Mouse (Mus musculus) lung, embryonic 16.5 days (tissue): Measurements from ENCODE around the gene Ispd. TPM values are rescaled to one million over a fixed set of nuclear protein-coding genes. Genes with fewer than 3 reads are reported as not detected.

Experiments
- ATAC-seq: fragments of 200-750 bp; cut with Nextera tagmentation; 2 replicates; pipeline ENCODE4 v1.8.0; 2017; ENCODE audit warnings: low read depth, mild to moderate bottlenecking, moderate library complexity
- H3K27ac ChIP-seq: fragments of 300-500 bp; sonication (generic); 2 replicates; pipeline ENCODE4 v1.5.1; 2014; ENCODE audit warnings: mild to moderate bottlenecking, control low read depth, low read length
- H3K27me3 ChIP-seq: fragments of 300-500 bp; sonication (generic); 2 replicates; pipeline ENCODE4 v1.6.1; 2014; ENCODE audit warnings: low read depth, low read length, mixed read lengths; ENCODE audit not compliant: control insufficient read depth, insufficient read depth
- H3K36me3 ChIP-seq: fragments of 300-500 bp; sonication (generic); 2 replicates; pipeline ENCODE4 v1.6.1; 2014; ENCODE audit warnings: low read length; ENCODE audit not compliant: control insufficient read depth, insufficient read depth
- H3K4me1 ChIP-seq: fragments of 300-500 bp; sonication (generic); replicated peaks from 2 replicates; pipeline ENCODE4 v1.6.1; 2014; ENCODE audit warnings: low read length, mixed read lengths; ENCODE audit not compliant: control insufficient read depth, insufficient read depth
- H3K4me2 ChIP-seq: fragments of 300-500 bp; sonication (generic); 2 replicates; pipeline ENCODE4 v1.6.1; 2014; ENCODE audit warnings: low read depth, low read length, control low read depth
- H3K4me3 ChIP-seq: fragments of 300-500 bp; sonication (generic); 2 replicates; pipeline ENCODE4 v1.5.1; 2014; ENCODE audit warnings: mild to moderate bottlenecking, low read length, control low read depth
- H3K9ac ChIP-seq: fragments of 300-500 bp; sonication (generic); 2 replicates; pipeline ENCODE4 v1.6.1; 2014; ENCODE audit warnings: low read length, control low read depth
- H3K9me3 ChIP-seq: fragments of 300-500 bp; sonication (generic); 2 replicates; pipeline ENCODE4 v1.6.1; 2016; ENCODE audit warnings: low read length; ENCODE audit not compliant: control insufficient read depth
- WGBS: fragments of 180-500 bp; shearing (Covaris S2); extraction: QIAGEN DNeasy Blood & Tissue Kit; methylation state at CpG from one replicate; pipeline ENCODE4 v1.1.7; 2014; 5-methylcytosine and 5-hydroxymethylcytosine counted together
- polyA plus RNA-seq: library from polyadenylated mRNA; unstranded; fragments of >200 nt; fragmentation: Nextera tagmentation; extraction: Ambion mirVana; gene quantifications from 2 replicates; pipeline ENCODE4 v1.2.1, GENCODE M21; 2015

Ispd gene
- polyA plus RNA-seq, 1 experiment from 2014 or later, result 12.4 TPM

DNA sequence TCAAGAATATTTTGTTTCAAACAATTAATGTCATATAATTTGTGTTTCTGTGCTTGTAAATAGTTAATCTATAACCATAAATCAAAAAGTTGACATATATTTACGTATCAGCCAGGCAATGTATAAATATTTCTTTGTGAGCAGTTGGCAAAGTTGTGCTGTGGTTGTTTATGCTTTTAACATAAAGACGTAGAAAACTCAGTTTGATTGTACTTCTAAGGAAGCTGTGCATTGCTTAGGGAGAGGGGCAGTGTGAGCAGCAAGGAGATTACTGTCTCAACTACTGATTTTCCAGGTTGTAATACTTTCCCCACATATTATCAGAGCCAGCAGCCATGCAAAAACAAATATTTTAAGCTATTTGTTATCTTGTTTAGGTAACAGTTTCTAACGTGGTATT lies 96.7 kb downstream of the Ispd start:
- peaks cover 2% of the 10 kb centered on the region; the same call in 1 of the 2 replicates for H3K4me1 ChIP-seq
- no peak overlapping the region for H3K4me3 ChIP-seq
- H3K27me3 ChIP-seq, result no peaks in the 10 kb centered on the region
- no peaks in the 10 kb centered on the region for H3K36me3 ChIP-seq
- H3K9me3 ChIP-seq, result no peaks in the 10 kb centered on the region
- H3K27ac ChIP-seq, result no peak overlapping the region
- peak; percentile 52; the same call in 1 of the 2 replicates for ATAC-seq
- whole genome bisulfite sequencing, result 36% methylated on average over 3 of the region's 3 CpGs
- H3K4me2 ChIP-seq, result no peak overlapping the region
- no peak overlapping the region for H3K9ac ChIP-seq

DNA sequence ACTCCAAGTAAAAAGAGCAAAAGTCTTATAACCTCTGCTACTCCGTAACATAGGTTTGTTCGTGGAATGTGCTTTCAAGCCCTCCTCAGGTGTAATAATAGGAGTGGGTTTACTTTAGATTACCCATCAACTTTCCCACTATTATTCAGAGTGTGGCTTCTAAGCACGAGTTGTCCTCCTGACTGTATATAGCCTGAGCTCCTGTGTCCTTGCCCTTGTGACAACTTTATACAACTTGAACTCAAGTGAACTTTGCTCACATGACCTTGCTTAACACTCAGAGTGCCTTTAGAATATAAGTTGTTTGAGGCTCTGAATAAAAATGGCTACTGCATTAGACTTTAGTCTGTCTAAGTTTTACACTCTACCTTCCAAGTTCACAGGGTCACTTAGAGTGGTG lies 100.5 kb downstream of the Ispd start:
- H3K9ac ChIP-seq, result no peak overlapping the region
- H3K4me1 ChIP-seq, result 0 out of 2 replicates have a peak, but pooled peaks cover 2% of the 10 kb centered on the region
- peak; percentile 41; the same call in 1 of the 2 replicates for ATAC-seq
- no peaks in the 10 kb centered on the region for H3K27me3 ChIP-seq
- H3K27ac ChIP-seq, result no peak overlapping the region; the same call in 1 of the 2 replicates
- H3K4me3 ChIP-seq, result no peak overlapping the region
- H3K36me3 ChIP-seq, result no peaks in the 10 kb centered on the region
- no peak overlapping the region for H3K4me2 ChIP-seq
- WGBS, result 55% methylated on average over 3 of the region's 3 CpGs
- no peaks in the 10 kb centered on the region for H3K9me3 ChIP-seq

DNA sequence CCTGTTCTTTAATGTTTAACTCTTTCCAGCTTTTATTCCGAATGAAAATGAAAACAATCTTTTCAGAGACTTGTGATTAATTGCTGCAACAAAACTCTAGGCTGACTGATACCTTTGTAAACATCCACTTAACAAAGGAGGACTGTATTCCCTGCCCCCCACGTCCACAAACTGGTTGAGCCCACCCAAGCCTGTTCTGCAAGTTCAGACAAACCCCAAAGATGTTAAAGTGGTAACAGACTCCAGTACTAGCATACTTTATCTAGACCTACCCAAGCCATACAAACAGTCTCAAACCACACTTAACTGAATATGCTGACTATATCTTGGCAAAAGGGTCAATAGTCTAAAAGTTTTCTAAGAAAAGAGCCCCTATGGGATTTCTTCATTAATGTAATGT lies 102.1 kb downstream of the Ispd start:
- Histone ChIP-seq H3K9ac (no peak overlapping the region), H3K36me3 (no peaks in the 10 kb centered on the region), H3K4me3 (no peak overlapping the region), H3K4me1 (0 out of 2 replicates have a peak, but pooled peaks cover 2% of the 10 kb centered on the region), H3K4me2 (no peak overlapping the region), H3K27me3 (no peaks in the 10 kb centered on the region), H3K9me3 (no peaks in the 10 kb centered on the region), H3K27ac (no peak overlapping the region)
- 23% methylated on average over 2 of the region's 2 CpGs for WGBS
- no peak for ATAC-seq

DNA sequence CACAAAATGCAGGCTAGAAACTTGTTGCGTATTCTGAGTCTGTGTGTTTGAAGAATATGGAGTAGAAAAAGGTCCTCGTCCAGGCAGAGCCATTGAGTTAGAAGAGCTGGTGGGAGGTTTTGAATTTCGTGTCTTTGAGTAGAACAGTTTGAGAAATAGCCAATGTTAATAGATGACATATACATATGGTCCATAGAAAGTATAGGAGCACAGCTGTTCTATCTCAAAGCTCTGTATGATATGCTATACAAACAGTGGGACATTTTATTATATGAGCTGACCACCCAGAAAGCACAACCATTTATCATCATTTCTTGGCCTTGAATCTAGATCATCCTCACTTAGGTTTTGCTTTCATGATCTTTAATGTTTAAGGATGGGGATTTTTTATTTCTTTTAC lies 116.3 kb downstream of the Ispd start:
- 50% methylated on average over 3 of the region's 3 CpGs for WGBS
- ATAC-seq, result peak; percentile 68; the same call in 1 of the 2 replicates
- Histone ChIP-seq H3K4me2 (no peak overlapping the region), H3K27ac (no peak overlapping the region), H3K4me1 (no peaks in the 10 kb centered on the region), H3K27me3 (no peaks in the 10 kb centered on the region), H3K9me3 (no peaks in the 10 kb centered on the region; the same call in 1 of the 2 replicates), H3K36me3 (no peaks in the 10 kb centered on the region), H3K4me3 (no peak overlapping the region), H3K9ac (no peak overlapping the region)

DNA sequence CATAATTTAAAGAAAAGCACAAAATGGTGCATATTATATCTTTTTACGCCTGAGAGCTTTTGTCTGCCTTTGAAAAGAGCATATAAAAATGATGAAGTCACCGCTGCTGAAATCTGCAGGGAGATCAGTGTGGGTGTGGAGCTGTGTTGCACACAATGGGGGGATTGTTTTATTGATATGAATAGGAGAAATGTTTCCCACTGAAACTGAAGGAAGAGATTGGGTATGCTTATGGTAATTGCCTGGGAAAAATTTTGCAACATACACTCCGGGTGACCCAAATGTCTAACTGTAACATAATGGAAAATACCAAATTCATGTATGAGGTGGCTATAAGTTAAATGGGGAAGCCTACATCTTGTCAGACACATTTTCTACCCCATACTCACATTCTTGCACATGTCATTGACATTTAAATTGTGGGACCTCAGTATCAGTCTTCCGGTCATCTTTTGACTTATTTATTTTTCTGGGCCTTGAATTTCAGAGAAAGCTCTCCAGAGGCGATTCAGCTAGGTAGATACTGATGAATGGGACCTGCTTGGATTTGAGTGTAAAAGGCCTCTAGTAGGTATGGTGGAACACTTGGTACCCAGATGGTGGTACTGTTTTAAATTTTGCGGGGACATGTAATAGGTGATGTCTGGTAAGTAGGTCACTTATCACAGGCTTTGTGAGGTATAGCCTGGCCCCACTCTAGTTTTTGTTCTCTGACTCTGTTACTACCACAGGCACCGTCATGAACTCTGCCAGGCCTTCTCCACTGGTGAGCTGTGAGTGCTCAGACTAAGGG lies 126.1 kb downstream of the Ispd start:
- H3K27me3 ChIP-seq, result no peaks in the 10 kb centered on the region
- 80% methylated on average over 7 of the region's 7 CpGs for WGBS
- ATAC-seq, result no peak
- no peak overlapping the region for H3K27ac ChIP-seq
- H3K4me1 ChIP-seq, result no peaks in the 10 kb centered on the region; the same call in 1 of the 2 replicates
- no peak overlapping the region for H3K9ac ChIP-seq
- no peaks in the 10 kb centered on the region for H3K9me3 ChIP-seq
- H3K4me3 ChIP-seq, result no peak overlapping the region
- no peaks in the 10 kb centered on the region for H3K36me3 ChIP-seq
- no peak overlapping the region for H3K4me2 ChIP-seq

DNA sequence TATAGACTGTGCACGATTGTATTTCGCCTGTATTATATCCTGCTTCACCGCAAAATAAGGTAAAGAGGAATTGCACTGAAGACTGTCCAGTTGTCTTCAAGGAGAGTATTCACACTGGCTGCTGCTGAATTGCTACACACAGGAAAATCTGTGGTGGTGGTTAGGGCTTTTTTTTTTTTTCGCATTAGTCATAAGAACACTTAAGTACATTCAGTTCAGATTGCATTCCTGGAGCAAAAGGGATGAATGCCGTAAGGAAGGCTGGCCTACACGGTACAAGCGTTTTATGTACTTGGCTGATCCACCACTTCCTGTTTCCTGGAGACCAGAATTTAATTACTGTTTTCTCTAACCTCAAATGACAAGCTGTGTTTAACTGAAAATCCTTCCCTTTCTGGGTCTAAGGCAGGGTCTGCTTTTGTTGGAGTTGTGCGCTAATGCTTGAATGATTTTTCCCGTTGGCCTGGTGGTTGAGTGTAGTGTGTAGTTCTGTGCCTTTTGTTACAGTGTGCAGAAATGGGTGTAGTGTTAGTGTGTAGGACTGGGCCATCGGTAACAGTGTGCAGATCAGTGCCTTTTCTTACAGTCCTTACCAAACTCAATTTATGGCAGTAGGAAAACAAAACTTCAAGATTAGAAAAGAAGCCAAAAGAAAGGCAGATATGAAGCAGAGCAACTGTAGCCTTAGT lies 128.8 kb downstream of the Ispd start:
- peak; percentile 38; the same call in 1 of the 2 replicates for ATAC-seq

DNA sequence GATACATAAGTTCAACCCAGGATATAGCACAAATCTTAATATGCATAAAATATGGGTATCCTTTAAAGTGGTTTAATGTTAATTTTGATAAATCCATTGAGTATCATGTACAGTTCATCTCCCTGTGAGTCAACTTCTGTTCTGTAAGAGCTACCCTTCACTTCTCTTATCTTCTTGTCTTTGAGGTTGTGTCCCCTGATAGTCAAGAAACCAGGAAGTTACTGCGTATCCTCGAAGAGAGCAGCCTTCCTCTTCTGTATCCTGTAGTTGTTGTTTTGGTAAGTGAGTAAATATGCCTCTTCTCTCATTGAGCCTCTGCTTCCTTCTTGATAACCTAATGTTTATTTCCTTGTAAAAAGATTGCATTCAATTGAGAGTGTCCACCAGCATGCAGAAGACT lies 140.5 kb downstream of the Ispd start:
- H3K4me3 ChIP-seq, result no peak overlapping the region
- no peak for ATAC-seq
- H3K27ac ChIP-seq, result no peak overlapping the region
- no peak overlapping the region for H3K4me2 ChIP-seq
- WGBS, result 54% methylated on average over 2 of the region's 2 CpGs
- no peaks in the 10 kb centered on the region for H3K4me1 ChIP-seq
- no peaks in the 10 kb centered on the region for H3K36me3 ChIP-seq
- no peaks in the 10 kb centered on the region for H3K9me3 ChIP-seq
- H3K27me3 ChIP-seq, result no peaks in the 10 kb centered on the region
- no peak overlapping the region for H3K9ac ChIP-seq

More for the DNA sequence above, 128.8 kb downstream of the Ispd start:
- Histone ChIP-seq H3K4me1 (no peaks in the 10 kb centered on the region; the same call in 1 of the 2 replicates), H3K4me2 (no peak overlapping the region), H3K9ac (no peak overlapping the region), H3K4me3 (no peak overlapping the region), H3K27me3 (no peaks in the 10 kb centered on the region), H3K9me3 (no peaks in the 10 kb centered on the region), H3K36me3 (no peaks in the 10 kb centered on the region), H3K27ac (no peak overlapping the region)
- 67% methylated on average over 10 of the region's 10 CpGs for WGBS

DNA sequence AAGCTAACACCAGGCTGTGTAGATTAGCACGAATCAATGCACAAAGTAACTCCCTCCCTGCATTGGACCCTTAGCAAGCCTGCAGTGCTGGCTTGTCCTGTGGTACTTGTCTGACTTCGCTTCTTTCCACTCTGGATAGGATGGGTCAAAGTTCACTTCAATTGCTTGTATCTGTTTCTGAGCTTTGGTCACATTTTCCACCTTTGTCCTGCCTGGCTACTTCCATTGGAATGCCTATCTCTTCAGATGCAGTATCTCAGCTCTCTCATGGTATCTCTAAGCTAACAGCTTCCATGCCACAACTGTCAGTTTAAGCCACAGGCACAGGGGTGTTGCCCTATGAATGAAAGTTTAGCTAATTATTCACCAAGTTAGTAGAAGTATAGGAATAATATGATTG lies 142.3 kb downstream of the Ispd start:
- Histone ChIP-seq H3K27me3 (no peaks in the 10 kb centered on the region), H3K4me3 (no peak overlapping the region), H3K4me2 (no peak overlapping the region), H3K4me1 (no peaks in the 10 kb centered on the region), H3K9ac (no peak overlapping the region), H3K36me3 (no peaks in the 10 kb centered on the region), H3K27ac (no peak overlapping the region), H3K9me3 (no peaks in the 10 kb centered on the region)
- WGBS, result 83% methylated on average over 2 of the region's 2 CpGs
- ATAC-seq, result no peak

DNA sequence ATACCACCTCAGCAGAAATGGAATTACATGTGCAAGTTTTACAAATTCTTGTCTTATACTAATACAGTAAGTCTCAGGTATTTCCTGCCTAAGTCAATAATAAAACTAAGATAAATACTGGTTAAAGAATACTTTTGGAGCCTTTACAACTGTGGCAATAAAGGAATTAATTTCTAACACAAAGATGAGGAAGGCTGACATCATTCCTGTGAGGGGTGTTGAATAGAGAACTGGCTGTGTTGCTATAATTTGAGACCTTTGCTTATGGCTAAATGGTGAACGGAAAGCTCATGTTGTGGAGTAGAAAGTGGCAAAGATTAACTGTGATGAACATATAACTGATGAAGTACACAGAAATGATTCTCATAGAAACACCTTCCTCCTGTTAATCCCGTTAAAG lies 149.7 kb downstream of the Ispd start:
- no peaks in the 10 kb centered on the region for H3K36me3 ChIP-seq
- no peaks in the 10 kb centered on the region for H3K27me3 ChIP-seq
- no peak overlapping the region for H3K4me3 ChIP-seq
- WGBS, result 73% methylated on average over 2 of the region's 2 CpGs
- ATAC-seq, result no peak
- no peak overlapping the region for H3K4me2 ChIP-seq
- no peaks in the 10 kb centered on the region for H3K4me1 ChIP-seq
- no peaks in the 10 kb centered on the region for H3K9me3 ChIP-seq
- no peak overlapping the region for H3K27ac ChIP-seq
- H3K9ac ChIP-seq, result no peak overlapping the region
